1 mouse cellular context compared by ENCODE assay signal in genomic region chr6:89684231-89684630, GRCm38 (mm10).
TF ChIP-seq lines count a peak whose summit lies in the region.

No protein-coding gene starts in this region.

TF ChIP-seq in MEL, 35 proteins besides CTCF, POLR2A, EP300 and RAD21 (continued from another document):
- no peak for TF ChIP-seq JUND (IDR thresholded peaks at IDR 0.05; ENCODE audit: low read depth, low read length)
- TF ChIP-seq ZC3H11A (IDR thresholded peaks at IDR 0.05; ENCODE audit: low read depth, low read length), result no peak
